Mouse (Mus musculus) erythroblast, embryonic 14.5 days (primary cell): ENCODE results near the gene Lsm12. TPM values are rescaled to one million over a fixed set of nuclear protein-coding genes. Genes with fewer than 3 reads are reported as not detected.

Experiments used
- H3K27me3 ChIP-seq: 2 replicates; pipeline ENCODE4 v1.6.1; 2012; ENCODE audit warnings: inconsistent platforms; ENCODE audit not compliant: control insufficient read depth
- H3K36me3 ChIP-seq: 2 replicates; pipeline ENCODE4 v1.6.1; 2012; ENCODE audit warnings: mild to moderate bottlenecking, inconsistent platforms; ENCODE audit not compliant: control insufficient read depth
- H3K4me1 ChIP-seq: 2 replicates; pipeline ENCODE4 v1.6.1; 2012; ENCODE audit warnings: inconsistent platforms; ENCODE audit not compliant: control insufficient read depth
- H3K4me3 ChIP-seq: replicated peaks from 2 replicates; pipeline ENCODE3; 2012; ENCODE audit warnings: moderate library complexity, mild to moderate bottlenecking, inconsistent platforms
- H3K9me3 ChIP-seq: 2 replicates; pipeline ENCODE4 v1.6.1; 2012; ENCODE audit warnings: low read length, inconsistent platforms, mixed read lengths; ENCODE audit not compliant: control insufficient read depth
- GATA1 ChIP-seq: IDR thresholded peaks from 2 replicates; pipeline ENCODE4 v1.6.1; 2012; ENCODE audit warnings: low read length, inconsistent platforms, mixed read lengths
- TAL1 ChIP-seq: IDR thresholded peaks from 3 replicates; pipeline ENCODE4 v1.6.1; 2012; ENCODE audit warnings: low read length, inconsistent platforms, mixed read lengths
- polyA plus RNA-seq: library from polyadenylated mRNA; stranded (reverse); fragments of >175 nt; gene quantifications from 2 replicates; pipeline ENCODE4 v1.2.3, GENCODE M21; 2012

Gene Lsm12
- polyA plus RNA-seq, 1 experiment = 8.9 TPM

- no peak for TF ChIP-seq TAL1
- TF ChIP-seq GATA1 = no peak
- Histone ChIP-seq H3K4me3 (no peak overlapping the region), H3K9me3 (no peaks in the 10 kb centered on the region), H3K36me3 (peaks cover 12% of the 10 kb centered on the region; the same call in 1 of the 2 replicates), H3K27me3 (no peaks in the 10 kb centered on the region; the same call in 1 of the 2 replicates), H3K4me1 (peaks cover 15% of the 10 kb centered on the region)
Measured at GRCm38 (mm10) chr11:102209742-102210141, 24.6 kb upstream of the Lsm12 start.

GRCm38 (mm10) chr11:102208846-102209245, 23.8 kb upstream of the Lsm12 start:
- no peak overlapping the region for H3K4me3 ChIP-seq
- H3K9me3 ChIP-seq = no peaks in the 10 kb centered on the region
- no peaks in the 10 kb centered on the region; the same call in 1 of the 2 replicates for H3K27me3 ChIP-seq
- H3K4me1 ChIP-seq = peaks cover 18% of the 10 kb centered on the region
- peaks cover 19% of the 10 kb centered on the region for H3K36me3 ChIP-seq
- TF ChIP-seq GATA1 (no peak), TAL1 (no peak)

DNA sequence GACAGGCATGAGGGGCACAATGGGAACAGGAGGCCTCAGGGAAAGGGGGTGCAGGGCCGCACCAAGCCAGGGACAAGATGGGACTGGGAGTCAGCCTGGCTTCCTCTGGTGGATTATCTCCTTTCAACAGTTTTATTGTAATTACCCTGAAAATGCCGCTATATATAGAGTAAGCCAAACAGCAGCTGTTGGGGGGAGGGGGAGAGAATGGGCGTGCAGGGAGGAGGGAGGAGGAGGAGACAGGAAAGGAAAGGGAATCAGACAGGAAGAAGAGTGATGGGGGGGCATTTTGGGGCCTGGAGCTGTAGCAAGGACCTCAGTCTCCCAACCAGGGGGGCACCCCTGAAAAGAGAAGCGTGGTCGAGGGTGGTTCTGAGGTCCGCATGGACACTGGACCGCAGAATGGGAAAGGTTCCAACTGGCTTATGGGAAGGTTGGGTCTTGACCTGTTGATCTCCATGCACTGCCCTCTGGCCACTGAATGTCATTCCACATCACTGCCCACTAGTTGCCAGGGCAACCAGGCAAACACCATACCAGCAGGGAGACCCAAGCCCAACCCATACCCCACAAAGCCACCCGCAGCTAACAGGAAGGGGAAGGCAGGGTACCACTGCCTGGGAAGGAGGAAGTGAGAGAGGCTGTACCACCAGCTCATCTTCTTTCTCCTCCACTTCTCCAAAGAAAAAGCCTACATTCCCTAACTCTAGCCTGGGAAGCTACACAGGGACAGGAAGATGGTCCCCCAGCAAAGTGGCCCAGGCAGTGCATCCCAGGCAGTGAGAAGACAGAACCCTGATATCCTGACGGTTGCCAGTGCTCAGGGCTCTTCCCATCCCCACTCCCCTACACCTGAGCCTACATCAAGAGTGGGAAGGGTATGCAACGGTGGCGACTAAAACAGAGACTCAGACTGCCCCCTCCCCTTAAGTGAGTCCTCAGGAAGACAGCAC, 23.0 kb upstream of the Lsm12 start:
- no peak overlapping the region for H3K4me3 ChIP-seq
- H3K9me3 ChIP-seq = no peaks in the 10 kb centered on the region
- peaks cover 19% of the 10 kb centered on the region for H3K36me3 ChIP-seq
- TF ChIP-seq GATA1 = no peak
- no peak for TF ChIP-seq TAL1
- H3K4me1 ChIP-seq = peaks cover 18% of the 10 kb centered on the region
- H3K27me3 ChIP-seq = no peaks in the 10 kb centered on the region

GRCm38 (mm10) chr11:102206481-102206880, 21.4 kb upstream of the Lsm12 start:
- H3K36me3 ChIP-seq = peaks cover 30% of the 10 kb centered on the region
- no peaks in the 10 kb centered on the region for H3K27me3 ChIP-seq
- H3K4me1 ChIP-seq = peaks cover 18% of the 10 kb centered on the region
- H3K4me3 ChIP-seq = no peak overlapping the region
- TF ChIP-seq GATA1 (no peak), TAL1 (no peak)
- no peaks in the 10 kb centered on the region for H3K9me3 ChIP-seq

DNA sequence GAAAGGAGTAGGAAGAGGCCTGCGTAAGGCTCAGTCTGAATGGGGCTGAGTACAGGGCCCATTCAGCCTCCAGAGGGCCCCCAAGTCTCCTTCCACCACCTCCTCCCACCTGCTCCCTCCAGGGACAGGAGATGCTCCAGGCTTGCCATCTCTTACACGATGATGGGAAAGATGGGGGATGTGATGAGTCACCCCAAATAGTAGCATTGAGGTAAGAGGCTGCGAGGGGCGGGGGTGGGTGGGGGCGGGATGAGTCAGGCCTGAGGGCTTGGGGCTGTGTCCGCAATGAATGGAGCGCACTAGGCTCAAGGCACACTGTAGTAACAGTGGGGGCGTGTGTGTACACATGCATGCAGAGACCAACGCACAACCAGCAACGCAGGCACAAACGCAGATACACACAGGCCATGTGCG, 16.3 kb upstream of the Lsm12 start:
- Histone ChIP-seq H3K4me1 (peaks cover 2% of the 10 kb centered on the region), H3K36me3 (peaks cover 66% of the 10 kb centered on the region), H3K9me3 (no peaks in the 10 kb centered on the region), H3K4me3 (no peak overlapping the region), H3K27me3 (no peaks in the 10 kb centered on the region)
- TF ChIP-seq TAL1 (no peak), GATA1 (no peak)

GRCm38 (mm10) chr11:102199856-102200255, 14.8 kb upstream of the Lsm12 start:
- H3K27me3 ChIP-seq = no peaks in the 10 kb centered on the region
- peaks cover 74% of the 10 kb centered on the region for H3K36me3 ChIP-seq
- peaks cover 10% of the 10 kb centered on the region for H3K4me1 ChIP-seq
- H3K4me3 ChIP-seq = no peak overlapping the region
- H3K9me3 ChIP-seq = no peaks in the 10 kb centered on the region
- TF ChIP-seq TAL1 = no peak
- no peak for TF ChIP-seq GATA1

- peaks cover 72% of the 10 kb centered on the region for H3K36me3 ChIP-seq
- no peaks in the 10 kb centered on the region for H3K9me3 ChIP-seq
- no peaks in the 10 kb centered on the region for H3K27me3 ChIP-seq
- H3K4me3 ChIP-seq = no peak overlapping the region
- no peak for TF ChIP-seq GATA1
- H3K4me1 ChIP-seq = peaks cover 7% of the 10 kb centered on the region
Measured at GRCm38 (mm10) chr11:102198245-102198644, 13.1 kb upstream of the Lsm12 start.

DNA sequence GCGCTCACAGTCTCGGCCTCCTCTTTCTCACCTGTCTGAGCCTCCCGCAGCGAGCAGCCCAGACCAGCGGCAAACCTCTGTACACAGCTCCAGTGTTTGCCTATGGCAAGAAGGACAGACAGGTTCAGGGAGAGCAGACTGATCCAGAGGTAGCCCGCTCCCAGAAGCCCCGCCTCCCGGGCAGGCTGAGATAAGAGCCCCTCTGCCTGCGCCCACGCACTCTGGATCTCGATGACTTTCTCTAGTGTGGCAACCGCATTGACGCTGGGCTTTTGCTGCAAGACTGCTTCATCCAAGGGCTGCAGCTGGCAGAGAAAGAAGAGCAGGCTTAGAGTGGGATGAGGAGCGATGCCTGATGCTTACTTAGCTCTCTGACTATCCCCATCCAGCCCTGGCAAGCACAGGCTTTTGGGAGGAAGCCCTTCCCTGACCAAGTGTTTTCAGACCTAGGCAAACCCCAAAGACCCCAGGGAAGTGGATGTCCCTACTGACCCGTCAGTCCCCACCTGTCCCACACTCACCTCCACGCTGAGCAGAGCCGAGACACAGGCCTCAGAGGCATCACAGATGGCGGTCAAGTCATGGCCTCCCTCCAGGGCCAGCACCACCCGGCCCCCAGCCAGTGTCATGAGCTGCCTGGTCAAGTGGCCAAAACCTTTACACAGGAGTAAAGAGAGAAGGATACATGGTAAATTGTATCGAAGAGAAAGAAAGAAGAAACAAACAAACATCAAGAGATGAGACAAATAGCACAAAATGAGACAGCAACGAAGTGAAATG, 11.1 kb upstream of the Lsm12 start:
- H3K9me3 ChIP-seq = no peaks in the 10 kb centered on the region
- no peaks in the 10 kb centered on the region for H3K27me3 ChIP-seq
- H3K4me3 ChIP-seq = no peak overlapping the region
- peaks cover 62% of the 10 kb centered on the region for H3K36me3 ChIP-seq
- no peak for TF ChIP-seq GATA1
- TF ChIP-seq TAL1 = no peak
- peaks cover 10% of the 10 kb centered on the region for H3K4me1 ChIP-seq
